Mouse (Mus musculus) liver, adult (tissue): ENCODE measurements around the gene Plch2.

ENCODE experiments used
- GATA4 ChIP-seq: IDR thresholded peaks from 2 replicates; pipeline ENCODE4 v1.6.1; 2014; ENCODE audit warnings: mild to moderate bottlenecking, low read length; ENCODE audit not compliant: insufficient replicate concordance

Gene Plch2

GRCm38 (mm10) chr4:154961226-154961738 is 95.3 kb downstream of the Plch2 start:
- TF ChIP-seq GATA4: no peak

- no peak for TF ChIP-seq GATA4
Observed at GRCm38 (mm10) chr4:154960690-154961225, 95.8 kb downstream of the Plch2 start, which contains the start of gene Hes5. Gene Hes5, plus strand, starts transcription at chr4:154960923.

- no peak for TF ChIP-seq GATA4
Observed at GRCm38 (mm10) chr4:154960021-154960689, 96.4 kb downstream of the Plch2 start.

GRCm38 (mm10) chr4:154958621-154959020 is 98.0 kb downstream of the Plch2 start:
- TF ChIP-seq GATA4: no peak

- no peak for TF ChIP-seq GATA4
Observed at GRCm38 (mm10) chr4:154958171-154958570, 98.4 kb downstream of the Plch2 start.

GRCm38 (mm10) chr4:154957289-154957993 is 99.1 kb downstream of the Plch2 start:
- TF ChIP-seq GATA4: no peak

GRCm38 (mm10) chr4:154956604-154957003 is 100.0 kb downstream of the Plch2 start:
- no peak for TF ChIP-seq GATA4

- no peak for TF ChIP-seq GATA4
Observed at GRCm38 (mm10) chr4:154952461-154953241, 103.9 kb downstream of the Plch2 start.

- TF ChIP-seq GATA4: no peak
Observed at GRCm38 (mm10) chr4:154949589-154949982, 107.0 kb downstream of the Plch2 start.

GRCm38 (mm10) chr4:154948940-154949588 is 107.5 kb downstream of the Plch2 start:
- TF ChIP-seq GATA4: no peak

- TF ChIP-seq GATA4: no peak
Observed at GRCm38 (mm10) chr4:154948066-154948939, 108.3 kb downstream of the Plch2 start.

- TF ChIP-seq GATA4: no peak
Observed at GRCm38 (mm10) chr4:154946319-154946718, 110.3 kb downstream of the Plch2 start.

GRCm38 (mm10) chr4:154944121-154944590 is 112.4 kb downstream of the Plch2 start:
- no peak for TF ChIP-seq GATA4
